Mouse (Mus musculus) large intestine, adult 2 months (tissue): ENCODE measurements around the gene Fgf5. TPM values are rescaled to one million over a fixed set of nuclear protein-coding genes. Genes with fewer than 3 reads are reported as not detected.
A peak's percentile ranks its signal among the peaks of the same experiment; 100 is the strongest.

Source experiments
- DNase-seq: peaks from one replicate; pipeline ENCODE4 v3.0.0-alpha.2; 2012; ENCODE audit warnings: low read depth, low spot score
- WGBS: fragments of 180-500 bp; shearing (Covaris S2); methylation state at CpG from one replicate; pipeline ENCODE4 v1.1.7; 2018; 5-methylcytosine and 5-hydroxymethylcytosine counted together
- polyA plus RNA-seq: library from polyadenylated mRNA; depleted of rRNA; stranded (reverse); fragments of >200 nt; gene quantifications from 2 replicates; pipeline ENCODE4 v1.2.3, GENCODE M21; 2012; rRNA removed

Fgf5 gene
- polyA plus RNA-seq, 1 experiment: 0.05 TPM

- DNase-seq: no peak
- WGBS: 7% methylated on average over 12 of the region's 12 CpGs
Measured at GRCm38 (mm10) chr5:98293049-98293715, 39.2 kb downstream of the Fgf5 start.

GRCm38 (mm10) chr5:98300079-98300478, 46.1 kb downstream of the Fgf5 start:
- peak; percentile 3 for DNase-seq
- WGBS: 33% methylated on average over 4 of the region's 4 CpGs

- no peak for DNase-seq
- 48% methylated on average over 4 of the region's 4 CpGs for WGBS
Measured at GRCm38 (mm10) chr5:98305673-98306072, 51.7 kb downstream of the Fgf5 start.

DNA sequence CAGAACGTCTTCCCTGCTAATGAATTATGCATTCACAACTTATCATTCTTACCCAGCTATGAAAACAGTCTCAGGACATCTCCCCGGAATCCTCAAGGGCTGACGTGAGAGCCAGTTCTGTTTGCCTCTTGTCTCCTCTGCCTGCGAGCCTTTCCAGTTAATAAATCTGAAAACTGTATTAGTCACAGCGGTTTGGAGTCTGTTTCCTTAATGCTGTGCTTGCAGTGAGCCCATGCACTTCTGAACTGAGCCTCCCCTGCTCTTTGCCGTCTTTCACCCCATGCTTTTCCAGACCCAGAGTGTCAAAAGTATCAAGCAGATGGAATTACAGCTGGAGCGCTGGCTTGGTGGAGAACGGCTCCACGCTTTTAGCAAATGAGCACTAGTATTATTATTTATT, 52.5 kb downstream of the Fgf5 start:
- 60% methylated on average over 9 of the region's 9 CpGs for WGBS

DNA sequence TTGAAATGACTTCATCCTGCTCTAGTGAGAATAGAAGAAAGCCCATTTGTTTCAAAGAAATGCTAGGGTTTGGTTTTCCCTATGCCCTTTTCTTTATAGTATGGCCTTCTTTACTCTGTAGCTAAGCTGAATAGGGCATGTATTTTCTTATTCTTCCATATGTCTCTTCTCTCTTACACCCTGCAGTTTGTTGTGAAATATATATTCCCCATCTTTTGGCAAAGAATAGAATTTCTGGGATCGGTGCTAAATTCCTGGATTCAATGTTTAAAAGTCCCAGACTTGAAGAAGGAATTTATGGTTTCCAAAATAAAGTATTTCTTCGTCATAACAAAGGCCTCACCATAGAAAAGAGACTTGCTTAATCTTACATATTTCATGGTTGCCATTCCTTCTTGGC, 72.6 kb downstream of the Fgf5 start:
- WGBS: 76% methylated on average over 2 of the region's 2 CpGs
- DNase-seq: no peak

More for the DNA sequence above, 52.5 kb downstream of the Fgf5 start:
- DNase-seq: no peak

Other genes starting within 250 kb of the Fgf5 start
- 8.0 and 13.1 TPM in 2 replicates for gene Antxr2, start 223.1 kb upstream of the Fgf5 start, polyA plus RNA-seq
- gene Prdm8, start 87.0 kb upstream of the Fgf5 start, polyA plus RNA-seq: 0.05 and 0.07 TPM in 2 replicates
- gene Cfap299, start 75.1 kb downstream of the Fgf5 start, polyA plus RNA-seq: 0.14 TPM in 1 of 2 replicates, not detected in the other